23 mouse cellular contexts compared by ENCODE assay signal in genomic region chr8:91562600-91562999, GRCm38 (mm10).
DNase-seq lines count a peak whose midpoint lies in the region; ATAC-seq and TF ChIP-seq lines count a peak whose summit lies in the region.
"Had no signal": no experiment of that assay in that cellular context is flagged by ENCODE, and none has a peak within 500 bp of the region (broad histone marks: within the 10 kb centered on the region; RNA-seq: fewer than 3 reads in every experiment).

No protein-coding gene starts in this region.

- intact Hi-C loops in gastrocnemius, adult 2 months (cut with DNase I): no loop called here
- intact Hi-C loops in gastrocnemius, postnatal 36 days (cut with DNase I): no loop called here

- no peak overlapping the region for H3K4me2 ChIP-seq in stomach, embryonic 15.5 days
- H3K4me2 ChIP-seq: heart, embryonic 15.5 days; hindbrain, embryonic 13.5 days; liver, embryonic 15.5 days; lung, embryonic 15.5 days; midbrain, embryonic 13.5 days; neural tube, embryonic 13.5 days had no signal

- no peak for ATAC-seq in stomach, embryonic 15.5 days (ENCODE audit: insufficient read depth, low FRiP score, low read depth)
- ATAC-seq: intestine, embryonic 16.5 days; midbrain, embryonic 13.5 days had no signal

- 64% methylated on average over 7 of the region's 7 CpGs for WGBS in stomach, embryonic 15.5 days

- H3K9ac ChIP-seq in stomach, embryonic 15.5 days: no peak overlapping the region
- H3K9ac ChIP-seq: heart, embryonic 15.5 days; hindbrain, embryonic 13.5 days; liver, embryonic 15.5 days; lung, embryonic 15.5 days; midbrain, embryonic 13.5 days; neural tube, embryonic 13.5 days had no signal

- H3K36me3 ChIP-seq in stomach, embryonic 15.5 days: no peaks in the 10 kb centered on the region
- H3K36me3 ChIP-seq: heart, embryonic 15.5 days; hindbrain, embryonic 13.5 days; liver, embryonic 15.5 days; lung, embryonic 15.5 days; midbrain, embryonic 13.5 days; neural tube, embryonic 13.5 days had no signal

- H3K4me3 ChIP-seq in gastrocnemius, adult 2 months: no peak overlapping the region
- no peak overlapping the region for H3K4me3 ChIP-seq in stomach, embryonic 15.5 days (replicated peaks)
- H3K4me3 ChIP-seq: erythroblast, embryonic 14.5 days; heart, embryonic 15.5 days; hindbrain, embryonic 13.5 days; liver, embryonic 15.5 days; lung, embryonic 15.5 days; midbrain, embryonic 13.5 days; neural tube, embryonic 13.5 days had no signal

- H3K27me3 ChIP-seq in stomach, embryonic 15.5 days (replicated peaks): no peaks in the 10 kb centered on the region
- H3K27me3 ChIP-seq: heart, embryonic 15.5 days; hindbrain, embryonic 13.5 days; liver, embryonic 15.5 days; lung, embryonic 15.5 days; midbrain, embryonic 13.5 days had no signal

- peak overlapping the region; percentile 66 for H3K27ac ChIP-seq in gastrocnemius, adult 2 months
- H3K27ac ChIP-seq in stomach, embryonic 15.5 days: peak overlapping the region; percentile 32; the same call in 1 of the 2 replicates
- H3K27ac ChIP-seq: heart, embryonic 15.5 days; hindbrain, embryonic 13.5 days; liver, embryonic 15.5 days; midbrain, embryonic 13.5 days; neural tube, embryonic 13.5 days had no signal

- DNase-seq in gastrocnemius, adult 2 months: no peak
- DNase-seq in gastrocnemius, postnatal 36 days: no peak
- peak; percentile 19 to 51 for DNase-seq in kidney, postnatal 36 days
- no peak for DNase-seq in kidney, postnatal 4 days
- DNase-seq in 416B (ENCODE audit: low read depth): peak; percentile 20
- no peak for DNase-seq in yolk sac, embryonic 10.5 days (ENCODE audit: low spot score)
- DNase-seq: adrenal gland, postnatal 14 days; embryo, embryonic 11 days; heart, postnatal 4 days; layer of hippocampus, adult 9-11 months; left cerebral cortex, postnatal 4 days; right cerebral cortex, postnatal 14 days; thymus, adult 2 months; thymus, postnatal 36 days had no signal

- TF ChIP-seq CTCF in gastrocnemius, adult 2 months (IDR thresholded peaks at IDR 0.05): no peak

- H3K4me1 ChIP-seq in stomach, embryonic 15.5 days: peaks cover 19% of the 10 kb centered on the region

- no peaks in the 10 kb centered on the region for H3K9me3 ChIP-seq in stomach, embryonic 15.5 days
- H3K9me3 ChIP-seq: heart, embryonic 15.5 days; hindbrain, embryonic 13.5 days; liver, embryonic 15.5 days; lung, embryonic 15.5 days; midbrain, embryonic 13.5 days; neural tube, embryonic 13.5 days had no signal

Comparison
In these comparisons a context has a peak if more than half of its experiments do, and no peak if none do; other contexts are left out.
1. DNase-seq: peak in kidney, postnatal 36 days (2 of 2) and 416B (single experiment); none in gastrocnemius, adult 2 months (single experiment), gastrocnemius, postnatal 36 days (0 of 2), kidney, postnatal 4 days (0 of 2) and yolk sac, embryonic 10.5 days (single experiment).